Mouse (Mus musculus) heart, postnatal 0 days (tissue): ENCODE results near the gene Slc29a3.

ENCODE experiments used
- CTCF ChIP-seq: IDR thresholded peaks from 2 replicates; pipeline ENCODE4 v1.5.1; 2016; ENCODE audit warnings: antibody characterized with exemption, control low read depth, low read depth
- EP300 ChIP-seq: IDR thresholded peaks from 2 replicates; pipeline ENCODE4 v1.6.1; 2016; ENCODE audit warnings: antibody characterized with exemption, low read depth

DNA sequence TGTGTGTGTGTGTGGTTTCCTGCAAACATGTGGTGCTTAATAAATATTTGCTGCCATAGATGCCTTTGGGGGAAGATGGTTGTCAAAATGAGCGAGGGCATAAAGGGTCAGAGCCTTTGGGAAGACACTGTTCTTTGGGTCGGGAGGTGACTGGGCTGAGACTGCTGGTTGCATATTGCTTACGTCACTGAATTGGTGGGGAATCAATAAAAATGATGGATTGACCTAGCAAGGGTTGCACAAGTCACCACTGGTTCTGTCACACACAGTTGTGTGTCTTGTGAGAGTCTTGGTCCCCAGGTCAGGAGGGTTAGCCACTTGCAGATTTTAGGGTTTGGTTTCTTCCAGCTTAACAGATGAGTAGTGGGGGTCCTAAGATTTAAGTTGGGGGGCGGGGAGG, 75.3 kb downstream of the Slc29a3 start:
- no peak for TF ChIP-seq CTCF
- no peak for TF ChIP-seq EP300
